Mouse (Mus musculus) heart, postnatal 25 days (tissue): ENCODE results near the gene Spata19. TPM values are rescaled to one million over a fixed set of nuclear protein-coding genes. Genes with fewer than 3 reads are reported as not detected.

Experiments
- DNase-seq: peaks from one replicate; pipeline ENCODE4 v3.0.0; 2022; ENCODE audit warnings: low spot score
- intact Hi-C: fragments of 180-260 bp; cut with DNase I; formaldehyde crosslinking; loops from one replicate; pipeline ENCODE4 v1.15.1; 2025
- total RNA-seq, 2 experiments: library from RNA; stranded (reverse); gene quantifications; 2 replicates each; pipeline ENCODE4 v1.2.3; 2021

Spata19 gene
- total RNA-seq, result not detected

GRCm38 (mm10) chr9:27396500-27396899 lies at the start of gene Spata19:
Gene Spata19 (plus strand): TSS chr9:27396800.
- intact Hi-C loops, result no loop called here
- DNase-seq, result no peak

GRCm38 (mm10) chr9:27353082-27353481 lies 43.5 kb upstream of the Spata19 start:
- DNase-seq, result no peak

GRCm38 (mm10) chr9:27357893-27358292 lies 38.7 kb upstream of the Spata19 start:
- DNase-seq, result no peak
- intact Hi-C loops, result no loop called here

More at GRCm38 (mm10) chr9:27353082-27353481, 43.5 kb upstream of the Spata19 start:
- intact Hi-C loops, result no loop called here

GRCm38 (mm10) chr9:27367231-27367630 lies 29.4 kb upstream of the Spata19 start:
- no peak for DNase-seq
- intact Hi-C loops, result no loop called here

- intact Hi-C loops, result no loop called here
Measured at GRCm38 (mm10) chr9:27369108-27369507, 27.5 kb upstream of the Spata19 start.

GRCm38 (mm10) chr9:27375746-27376145 lies 20.9 kb upstream of the Spata19 start:
- DNase-seq, result no peak
- intact Hi-C loops, result no loop called here

More at GRCm38 (mm10) chr9:27369108-27369507, 27.5 kb upstream of the Spata19 start:
- DNase-seq, result no peak

- no peak for DNase-seq
- intact Hi-C loops, result no loop called here
Measured at GRCm38 (mm10) chr9:27386951-27387350, 9.6 kb upstream of the Spata19 start.

GRCm38 (mm10) chr9:27401169-27401568 lies 4.6 kb downstream of the Spata19 start:
- no peak for DNase-seq
- intact Hi-C loops, result no loop called here

GRCm38 (mm10) chr9:27409733-27410132 lies 13.1 kb downstream of the Spata19 start:
- no peak for DNase-seq
- intact Hi-C loops, result loop anchor here (1.0 to 5.0 kb wide), 2 partner anchors 788 to 839 kb away; no protein-coding TSS in a partner anchor

- intact Hi-C loops, result loop anchor here (2.0 to 5.0 kb wide), 2 partner anchors 323 to 783 kb away; no protein-coding TSS in a partner anchor
Measured at GRCm38 (mm10) chr9:27414058-27414460, 17.5 kb downstream of the Spata19 start.

GRCm38 (mm10) chr9:27424511-27424910 lies 27.9 kb downstream of the Spata19 start:
- intact Hi-C loops, result no loop called here

More at GRCm38 (mm10) chr9:27414058-27414460, 17.5 kb downstream of the Spata19 start:
- no peak for DNase-seq

GRCm38 (mm10) chr9:27428552-27428951 lies 32.0 kb downstream of the Spata19 start:
- DNase-seq, result no peak
- intact Hi-C loops, result no loop called here

More at GRCm38 (mm10) chr9:27424511-27424910, 27.9 kb downstream of the Spata19 start:
- DNase-seq, result no peak

- no peak for DNase-seq
- intact Hi-C loops, result no loop called here
Measured at GRCm38 (mm10) chr9:27433301-27433700, 36.7 kb downstream of the Spata19 start.

- intact Hi-C loops, result no loop called here
Measured at GRCm38 (mm10) chr9:27435936-27436335, 39.3 kb downstream of the Spata19 start.

GRCm38 (mm10) chr9:27437391-27438061 lies 40.9 kb downstream of the Spata19 start:
- DNase-seq, result no peak
- intact Hi-C loops, result no loop called here

More at GRCm38 (mm10) chr9:27435936-27436335, 39.3 kb downstream of the Spata19 start:
- no peak for DNase-seq

GRCm38 (mm10) chr9:27449780-27450422 lies 53.3 kb downstream of the Spata19 start:
- DNase-seq, result no peak
- intact Hi-C loops, result no loop called here

Other genes with a start within 250 kb of the Spata19 start
- 10 to 100 TPM; 13.0 to 16.6 TPM for gene Jam3, start 241.4 kb upstream of the Spata19 start, total RNA-seq
- gene Igsf9b, start 97.6 kb upstream of the Spata19 start, total RNA-seq, result 1 to 10 TPM; 7.2 to 8.6 TPM